Mouse (Mus musculus): ENCODE results near the gene Dnah1. TPM values are rescaled to one million over a fixed set of nuclear protein-coding genes. Genes with fewer than 3 reads are reported as not detected.
A peak's percentile ranks its signal among the peaks of the same experiment; 100 is the strongest.

The Dnah1 gene
- polyA plus RNA-seq, 1 experiment from 2014 or later: 7.7 TPM

DNA sequence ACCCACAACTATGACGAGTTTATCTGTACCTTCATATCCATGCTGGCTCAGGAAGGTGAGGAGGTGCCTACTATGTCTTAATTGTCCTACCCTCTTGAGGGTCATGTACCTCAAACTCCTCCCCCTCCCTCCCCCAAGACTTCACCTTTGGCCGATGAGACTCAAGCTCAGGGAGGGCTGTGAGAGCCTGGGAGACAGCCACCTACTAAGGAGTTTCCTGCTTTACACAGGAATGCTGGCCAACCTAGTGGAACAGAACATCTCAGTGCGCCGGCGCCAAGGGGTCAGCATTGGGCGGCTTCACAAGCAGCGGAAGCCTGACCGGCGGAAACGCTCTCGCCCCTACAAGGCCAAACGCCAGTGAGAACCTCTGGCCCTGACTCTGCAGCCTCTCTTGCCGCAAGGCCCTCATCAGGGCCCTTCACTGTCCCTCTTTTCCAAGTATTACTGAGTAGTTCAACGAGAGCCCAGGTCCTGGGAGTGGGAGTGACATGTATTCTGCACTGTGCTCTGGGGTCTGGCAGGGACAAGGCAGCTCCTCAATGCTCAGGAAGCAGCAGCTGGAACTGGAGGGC, 65.1 kb downstream of the Dnah1 start:
- 94% methylated on average over 14 of the region's 14 CpGs for WGBS
- no peak for ATAC-seq (ENCODE audit: insufficient number of reproducible peaks, insufficient read depth, low FRiP score, low TSS enrichment, low read depth)
- peaks cover 100% of the 10 kb centered on the region for H3K36me3 ChIP-seq

DNA sequence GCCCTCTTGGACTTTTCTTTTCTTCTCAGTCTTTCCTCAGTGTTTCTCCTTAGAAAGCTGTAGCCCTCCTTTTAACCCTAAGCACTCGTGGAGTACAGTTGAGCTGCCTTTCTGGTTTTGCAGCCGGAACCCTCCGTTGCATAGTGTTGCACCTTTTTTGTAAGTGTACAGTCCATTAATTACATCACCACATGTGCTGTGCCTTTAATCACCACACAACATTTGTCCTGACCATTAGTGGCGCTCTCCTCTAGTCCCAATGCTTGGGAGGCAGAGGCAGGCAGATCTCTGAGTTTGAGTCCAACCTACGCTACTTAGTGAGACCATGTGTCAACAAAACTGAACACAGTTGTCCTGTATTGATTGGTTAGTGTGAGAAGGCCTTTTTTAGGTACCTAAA, 71.6 kb downstream of the Dnah1 start:
- Histone ChIP-seq H3K4me3 (replicated peaks) (peak overlapping the region; percentile 94), H3K4me2 (peak overlapping the region; percentile 82), H3K4me1 (replicated peaks) (peaks cover 16% of the 10 kb centered on the region), H3K27ac (no peak overlapping the region), H3K9ac (replicated peaks) (peak overlapping the region; percentile 93), H3K27me3 (no peaks in the 10 kb centered on the region), H3K9me3 (no peaks in the 10 kb centered on the region), H3K36me3 (peaks cover 47% of the 10 kb centered on the region)
- WGBS: 88% methylated on average over 5 of the region's 5 CpGs
- ATAC-seq (ENCODE audit: insufficient number of reproducible peaks, insufficient read depth, low FRiP score, low TSS enrichment, low read depth): no peak

More for the DNA sequence above, 65.1 kb downstream of the Dnah1 start:
- H3K27me3 ChIP-seq: no peaks in the 10 kb centered on the region
- no peak overlapping the region for H3K4me3 ChIP-seq (replicated peaks)
- no peak overlapping the region for H3K4me2 ChIP-seq
- no peaks in the 10 kb centered on the region for H3K4me1 ChIP-seq (replicated peaks)
- H3K9me3 ChIP-seq: no peaks in the 10 kb centered on the region
- no peak overlapping the region for H3K27ac ChIP-seq
- H3K9ac ChIP-seq (replicated peaks): no peak overlapping the region

DNA sequence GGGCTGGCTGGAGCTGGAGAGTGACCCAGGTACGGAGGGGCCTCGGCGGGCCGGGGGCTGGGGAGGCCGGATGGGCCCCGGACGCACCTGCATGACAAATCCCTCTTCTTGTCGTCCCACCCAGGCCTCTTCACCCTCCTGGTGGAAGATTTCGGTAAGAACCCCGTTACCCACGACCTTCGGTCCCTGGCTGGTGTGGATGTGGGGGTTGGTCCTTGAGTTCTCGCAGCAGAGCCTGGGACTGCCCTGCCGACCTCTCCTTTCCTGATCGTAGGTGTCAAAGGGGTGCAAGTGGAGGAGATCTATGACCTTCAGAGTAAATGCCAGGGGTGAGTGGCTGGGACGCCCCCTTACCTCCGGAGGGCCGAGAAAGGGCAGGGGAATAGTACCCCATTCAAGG, 72.1 kb downstream of the Dnah1 start:
- Histone ChIP-seq H3K4me3 (replicated peaks) (peak overlapping the region; percentile 94), H3K9me3 (no peaks in the 10 kb centered on the region), H3K27me3 (no peaks in the 10 kb centered on the region), H3K4me1 (replicated peaks) (peaks cover 16% of the 10 kb centered on the region), H3K36me3 (peaks cover 42% of the 10 kb centered on the region), H3K4me2 (peak overlapping the region; percentile 82), H3K27ac (peak overlapping the region; percentile 73), H3K9ac (replicated peaks) (peak overlapping the region; percentile 93)
- 3% methylated on average over 18 of the region's 18 CpGs for WGBS
- ATAC-seq (ENCODE audit: insufficient number of reproducible peaks, insufficient read depth, low FRiP score, low TSS enrichment, low read depth): peak; percentile 18; the same call in 1 of the 2 replicates

- H3K36me3 ChIP-seq: peaks cover 37% of the 10 kb centered on the region
- H3K4me3 ChIP-seq (replicated peaks): peak within 1 kb of the TSS; percentile 94
- H3K27me3 ChIP-seq: no peaks in the 10 kb centered on the region
- no peaks in the 10 kb centered on the region for H3K9me3 ChIP-seq
- WGBS: under 1% methylated on average over 75 of the region's 75 CpGs
- peak within 1 kb of the TSS; percentile 95 for H3K27ac ChIP-seq
- H3K9ac ChIP-seq (replicated peaks): peak within 1 kb of the TSS; percentile 93
- ATAC-seq (ENCODE audit: insufficient number of reproducible peaks, insufficient read depth, low FRiP score, low TSS enrichment, low read depth): peak; percentile 84
- H3K4me2 ChIP-seq: peak within 1 kb of the TSS; percentile 82
- peaks cover 16% of the 10 kb centered on the region for H3K4me1 ChIP-seq (replicated peaks)
Measured at GRCm38 (mm10) chr14:31251084-31251604, 72.6 kb downstream of the Dnah1 start, which contains the start of the genes Phf7 and Bap1. TSS of gene Phf7 (minus strand) at chr14:31251317. TSS of gene Bap1 (plus strand) at chr14:31251450.

DNA sequence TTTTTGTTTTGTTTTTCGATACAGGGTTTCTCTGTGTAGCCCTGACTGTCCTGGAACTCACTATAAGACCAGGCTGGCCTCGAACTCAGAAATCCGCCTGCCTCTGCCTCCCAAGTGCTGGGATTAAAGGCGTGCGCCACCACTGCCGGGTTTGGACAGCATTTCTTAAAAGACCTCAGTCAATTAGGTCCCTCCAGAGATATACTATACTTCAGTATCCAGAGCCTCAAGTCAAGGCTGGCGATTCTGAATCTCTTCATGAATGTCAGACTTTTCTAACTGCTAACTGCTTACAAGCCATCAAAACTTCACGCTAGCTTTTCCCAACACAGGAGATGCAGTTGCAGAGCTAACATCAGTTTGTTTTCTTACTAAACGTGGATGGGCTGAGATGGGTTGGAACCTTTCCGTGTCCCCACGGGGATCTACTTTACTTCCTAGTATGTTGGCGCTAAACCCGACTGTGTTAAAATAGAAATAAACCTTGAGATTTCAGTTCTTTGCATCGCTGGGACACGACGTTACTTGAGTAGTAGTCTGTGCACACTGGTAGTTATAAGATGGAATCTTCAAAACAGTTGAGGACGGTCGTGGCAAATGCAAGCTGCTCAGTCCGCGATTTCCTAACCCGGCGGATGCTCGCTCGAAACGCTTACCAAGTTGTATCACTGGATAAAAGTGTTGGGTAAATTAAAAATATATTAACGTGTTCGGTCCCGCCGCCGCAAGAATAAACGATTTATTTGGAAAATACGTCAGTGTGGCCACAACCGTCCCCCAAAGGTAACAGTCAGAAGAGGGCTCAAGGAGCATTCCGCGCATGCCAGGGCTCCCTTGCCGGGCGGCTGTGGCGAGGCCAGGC, 73.2 kb downstream of the Dnah1 start:
- peak; percentile 66; the same call in 1 of the 2 replicates for ATAC-seq (ENCODE audit: insufficient number of reproducible peaks, insufficient read depth, low FRiP score, low TSS enrichment, low read depth)
- H3K27me3 ChIP-seq: no peaks in the 10 kb centered on the region

GRCm38 (mm10) chr14:31248396-31248795, 75.3 kb downstream of the Dnah1 start:
- H3K27ac ChIP-seq: no peak overlapping the region
- no peak for ATAC-seq (ENCODE audit: insufficient number of reproducible peaks, insufficient read depth, low FRiP score, low TSS enrichment, low read depth)
- no peak overlapping the region for H3K4me3 ChIP-seq (replicated peaks)
- H3K4me2 ChIP-seq: no peak overlapping the region
- H3K4me1 ChIP-seq (replicated peaks): peaks cover 16% of the 10 kb centered on the region
- WGBS: 87% methylated on average over 6 of the region's 6 CpGs
- peaks cover 10% of the 10 kb centered on the region for H3K36me3 ChIP-seq
- H3K27me3 ChIP-seq: no peaks in the 10 kb centered on the region
- H3K9me3 ChIP-seq: no peaks in the 10 kb centered on the region
- no peak overlapping the region for H3K9ac ChIP-seq (replicated peaks)

More for the DNA sequence above, 73.2 kb downstream of the Dnah1 start:
- 22% methylated on average over 38 of the region's 38 CpGs for WGBS
- Histone ChIP-seq H3K36me3 (peaks cover 31% of the 10 kb centered on the region), H3K4me2 (peak overlapping the region; percentile 82), H3K4me3 (replicated peaks) (peak overlapping the region; percentile 94), H3K9ac (replicated peaks) (peak overlapping the region; percentile 77), H3K27ac (peak overlapping the region; percentile 95), H3K4me1 (replicated peaks) (peaks cover 16% of the 10 kb centered on the region), H3K9me3 (no peaks in the 10 kb centered on the region)

GRCm38 (mm10) chr14:31245946-31246345, 77.8 kb downstream of the Dnah1 start:
- no peak overlapping the region for H3K4me3 ChIP-seq (replicated peaks)
- H3K36me3 ChIP-seq: no peaks in the 10 kb centered on the region
- WGBS: 77% methylated on average over 1 of the region's 1 CpGs
- H3K4me2 ChIP-seq: no peak overlapping the region
- no peak for ATAC-seq (ENCODE audit: insufficient number of reproducible peaks, insufficient read depth, low FRiP score, low TSS enrichment, low read depth)
- H3K9me3 ChIP-seq: no peaks in the 10 kb centered on the region
- no peaks in the 10 kb centered on the region for H3K27me3 ChIP-seq
- no peak overlapping the region for H3K9ac ChIP-seq (replicated peaks)
- H3K4me1 ChIP-seq (replicated peaks): peaks cover 8% of the 10 kb centered on the region
- no peak overlapping the region for H3K27ac ChIP-seq

GRCm38 (mm10) chr14:31244777-31245176, 78.9 kb downstream of the Dnah1 start:
- Histone ChIP-seq H3K36me3 (no peaks in the 10 kb centered on the region), H3K9me3 (no peaks in the 10 kb centered on the region), H3K4me2 (no peak overlapping the region), H3K27me3 (no peaks in the 10 kb centered on the region), H3K4me3 (replicated peaks) (no peak overlapping the region), H3K27ac (no peak overlapping the region), H3K9ac (replicated peaks) (no peak overlapping the region), H3K4me1 (replicated peaks) (no peaks in the 10 kb centered on the region)
- 81% methylated on average over 1 of the region's 1 CpGs for WGBS
- ATAC-seq (ENCODE audit: insufficient number of reproducible peaks, insufficient read depth, low FRiP score, low TSS enrichment, low read depth): no peak

DNA sequence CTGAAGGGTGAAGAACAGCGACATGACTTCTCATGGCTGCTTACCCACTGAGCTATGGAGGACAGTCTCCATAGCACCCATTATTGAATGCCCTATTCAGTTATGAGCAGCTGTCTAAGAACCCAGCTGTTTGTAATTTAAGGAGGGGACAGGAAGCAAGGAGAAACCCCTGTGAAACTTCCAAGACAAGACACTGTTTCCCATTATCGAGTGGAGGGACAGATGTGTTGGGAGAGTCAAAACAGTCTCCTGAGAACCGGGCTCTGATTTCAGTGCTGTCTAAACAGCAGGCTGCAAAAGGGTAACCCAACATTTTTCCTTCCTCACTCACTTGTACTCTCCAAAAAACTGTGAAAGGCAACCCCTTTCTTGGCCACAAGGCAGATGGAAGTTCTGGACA, 83.2 kb downstream of the Dnah1 start:
- 0 out of 2 replicates have a peak, but pooled peaks cover 4% of the 10 kb centered on the region for H3K36me3 ChIP-seq
- no peaks in the 10 kb centered on the region for H3K27me3 ChIP-seq
- H3K4me3 ChIP-seq (replicated peaks): no peak overlapping the region
- no peak overlapping the region for H3K4me2 ChIP-seq
- no peaks in the 10 kb centered on the region for H3K4me1 ChIP-seq (replicated peaks)
- no peak overlapping the region for H3K9ac ChIP-seq (replicated peaks)
- no peak for ATAC-seq (ENCODE audit: insufficient number of reproducible peaks, insufficient read depth, low FRiP score, low TSS enrichment, low read depth)
- no peak overlapping the region for H3K27ac ChIP-seq
- H3K9me3 ChIP-seq: no peaks in the 10 kb centered on the region
- 48% methylated on average over 3 of the region's 3 CpGs for WGBS

- Histone ChIP-seq H3K27ac (no peak overlapping the region), H3K4me1 (replicated peaks) (no peaks in the 10 kb centered on the region), H3K9ac (replicated peaks) (no peak overlapping the region), H3K27me3 (no peaks in the 10 kb centered on the region), H3K4me2 (no peak overlapping the region), H3K36me3 (0 out of 2 replicates have a peak, but pooled peaks cover 4% of the 10 kb centered on the region), H3K9me3 (no peaks in the 10 kb centered on the region), H3K4me3 (replicated peaks) (no peak overlapping the region)
- no peak for ATAC-seq (ENCODE audit: insufficient number of reproducible peaks, insufficient read depth, low FRiP score, low TSS enrichment, low read depth)
- 82% methylated on average over 7 of the region's 7 CpGs for WGBS
Measured at GRCm38 (mm10) chr14:31237101-31237882, 86.4 kb downstream of the Dnah1 start.
